Mouse (Mus musculus) fibroblast of lung, adult 2 months (primary cell): Measurements from ENCODE around the gene Arpc2.
"Not testable (repeated sequence)": the region's sequence is repeated elsewhere in the genome, so short reads cannot be mapped to it uniquely, and the experiment has no call there.

Source experiments
- DNase-seq: peaks from one replicate; pipeline ENCODE4 v3.0.0-alpha.2; 2011; ENCODE audit warnings: low read depth

Arpc2 gene

DNA sequence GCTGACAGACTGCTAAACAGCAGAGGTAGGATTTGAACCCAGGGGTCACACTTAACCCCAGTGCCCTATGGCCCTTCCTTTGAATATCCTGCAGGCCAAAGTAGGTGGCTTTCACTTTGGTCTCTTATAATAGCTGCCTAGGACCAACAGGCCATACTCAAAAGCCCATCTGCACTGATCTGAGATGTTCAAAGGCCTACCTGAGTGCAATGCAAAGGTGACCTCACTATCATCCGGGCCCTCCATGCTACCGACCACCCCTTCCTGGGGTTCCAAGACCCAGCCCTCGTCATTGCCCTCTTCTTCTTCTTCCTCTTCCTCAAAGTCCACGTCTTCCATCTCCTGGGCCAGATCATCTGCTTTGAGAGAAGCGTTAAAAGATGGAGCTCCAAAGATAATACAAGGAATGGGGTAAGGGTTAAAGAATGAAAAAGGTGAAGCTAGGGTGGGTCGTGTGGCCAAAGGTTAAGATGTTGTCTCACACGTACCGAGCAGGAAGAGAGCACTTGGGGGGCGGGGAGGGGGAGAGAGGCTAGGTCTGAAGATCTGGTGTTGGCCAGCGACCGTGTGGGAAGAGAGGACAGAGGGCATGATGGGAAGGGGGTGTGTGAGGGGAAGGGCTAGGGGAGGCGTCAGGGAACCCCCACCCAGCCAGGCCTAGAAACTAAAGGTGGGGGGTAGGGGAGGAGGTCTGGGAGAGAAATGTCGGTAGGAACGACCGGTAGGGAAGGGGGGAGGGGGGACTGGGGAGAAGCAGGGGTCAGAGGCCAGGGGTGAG lies 48.0 kb downstream of the Arpc2 start:
- no peak for DNase-seq

DNA sequence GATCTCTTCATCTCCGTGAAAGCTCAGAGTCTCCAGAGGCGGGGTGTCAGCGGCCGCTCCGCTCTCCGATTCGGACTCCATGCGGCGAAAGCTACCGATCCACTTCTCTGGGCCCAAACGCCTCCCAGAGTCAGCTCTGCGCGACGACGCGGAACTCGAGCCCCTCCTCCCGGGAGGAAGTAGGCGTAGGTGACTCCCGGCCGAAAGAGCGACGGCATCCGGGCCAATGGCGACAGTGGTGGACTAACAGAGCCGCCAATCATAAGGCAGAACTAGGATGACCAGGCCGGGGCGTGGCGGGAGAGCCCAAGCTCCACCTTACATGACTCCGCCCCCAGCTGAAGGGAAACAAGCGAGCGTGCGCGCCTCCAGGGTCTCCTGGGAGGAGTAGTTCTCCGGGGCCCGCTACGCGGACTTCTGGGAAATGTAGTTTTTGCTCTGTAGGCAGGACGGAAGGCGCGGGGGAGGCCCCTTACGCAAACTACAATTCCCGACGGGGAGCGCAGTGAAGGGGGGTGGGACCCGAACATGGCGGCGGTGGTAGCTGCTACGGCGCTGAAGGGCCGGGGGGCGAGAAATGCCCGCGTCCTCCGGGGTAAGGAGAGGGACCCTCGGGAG lies 48.8 kb downstream of the Arpc2 start, which contains the start of the genes Aamp and Pnkd:
Gene Aamp (minus strand): TSS at position 196 of the 618 bp plus-strand sequence.
Gene Pnkd (plus strand): TSS at position 388 of the 618 bp plus-strand sequence.
- peak; percentile 100 for DNase-seq

DNA sequence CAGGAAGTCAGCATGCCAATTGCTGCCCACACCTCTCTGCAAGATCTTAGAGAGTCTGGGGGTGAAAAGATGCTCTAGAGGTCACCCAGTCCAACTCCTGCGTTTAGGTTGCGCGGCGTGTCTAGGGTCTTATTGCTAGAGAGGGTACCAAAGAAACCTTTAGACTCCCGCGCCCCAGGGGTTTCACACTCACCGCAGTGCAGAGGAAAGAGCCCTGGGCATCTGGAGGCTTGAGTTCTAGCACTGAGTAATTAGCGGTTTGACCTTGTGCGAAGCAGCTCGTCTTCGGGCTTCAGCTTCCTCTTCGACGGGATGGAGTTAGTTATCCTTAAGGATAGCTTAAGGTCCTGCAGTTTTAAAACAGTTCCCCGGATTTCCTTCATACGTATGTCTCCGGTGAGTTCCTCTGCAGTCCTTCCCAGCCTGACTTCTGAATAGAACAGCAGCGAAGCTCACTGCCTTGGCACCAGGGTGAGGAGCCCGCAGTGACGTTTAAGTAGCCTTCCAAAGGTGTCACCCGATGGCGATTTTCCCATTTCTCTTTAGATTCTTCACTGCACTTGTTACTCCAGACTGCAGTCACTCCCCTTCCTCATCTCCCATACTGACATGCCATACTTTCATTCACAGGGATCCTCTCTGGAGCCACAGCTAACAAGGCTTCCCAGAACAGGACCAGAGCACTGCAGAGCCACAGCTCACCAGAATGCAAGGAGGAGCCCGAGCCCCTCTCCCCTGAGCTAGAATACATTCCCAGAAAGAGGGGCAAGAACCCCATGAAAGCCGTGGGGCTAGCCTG lies 49.5 kb downstream of the Arpc2 start:
- DNase-seq, result no peak

- not testable (repeated sequence) for DNase-seq
These were observed 51.2 kb downstream of the Arpc2 start for GRCm38 (mm10) chr1:74286869-74287607.

GRCm38 (mm10) chr1:74288327-74288726 lies 52.4 kb downstream of the Arpc2 start:
- DNase-seq, result no peak

DNA sequence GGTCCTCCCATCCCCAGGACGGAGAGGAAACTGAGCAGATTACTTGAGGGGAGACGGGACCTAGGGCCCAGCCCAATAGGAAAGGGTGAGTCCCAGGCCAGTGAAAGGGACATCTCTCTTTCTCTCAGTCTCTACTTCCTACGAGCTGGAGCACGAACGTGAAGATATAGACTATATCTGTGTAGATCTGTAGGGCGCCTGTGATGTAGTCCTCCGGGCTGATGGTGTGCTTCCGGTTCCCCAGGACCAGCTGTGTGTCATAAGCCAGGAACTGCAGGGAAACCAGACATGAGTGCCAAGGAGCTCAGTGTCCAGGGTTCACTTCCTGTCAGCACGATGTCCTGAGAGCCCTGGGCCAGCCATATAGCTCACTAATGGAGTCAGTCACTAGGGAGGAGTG lies 53.4 kb downstream of the Arpc2 start:
- no peak for DNase-seq

- DNase-seq, result no peak
These were observed 53.9 kb downstream of the Arpc2 start for GRCm38 (mm10) chr1:74289740-74290139.

DNA sequence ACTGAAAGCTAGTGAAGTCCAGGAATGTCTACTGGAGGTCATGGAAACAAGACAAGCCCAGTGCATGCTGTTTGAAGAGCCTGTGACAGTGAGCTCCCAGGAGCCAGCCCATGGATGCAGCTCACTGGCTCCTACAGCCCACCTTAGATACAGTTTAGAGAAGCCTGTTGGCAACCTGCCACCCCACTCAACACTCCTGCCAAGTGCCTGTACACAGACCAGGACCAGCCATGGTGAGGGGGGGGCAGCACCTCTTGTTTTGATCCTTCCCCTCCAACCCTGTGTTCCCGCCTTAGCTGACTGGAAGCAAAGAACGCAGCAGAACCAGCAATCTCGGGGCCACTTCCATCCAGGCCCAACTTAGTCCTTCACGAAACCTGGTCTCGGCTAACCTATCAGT lies 54.3 kb downstream of the Arpc2 start:
- no peak for DNase-seq

DNA sequence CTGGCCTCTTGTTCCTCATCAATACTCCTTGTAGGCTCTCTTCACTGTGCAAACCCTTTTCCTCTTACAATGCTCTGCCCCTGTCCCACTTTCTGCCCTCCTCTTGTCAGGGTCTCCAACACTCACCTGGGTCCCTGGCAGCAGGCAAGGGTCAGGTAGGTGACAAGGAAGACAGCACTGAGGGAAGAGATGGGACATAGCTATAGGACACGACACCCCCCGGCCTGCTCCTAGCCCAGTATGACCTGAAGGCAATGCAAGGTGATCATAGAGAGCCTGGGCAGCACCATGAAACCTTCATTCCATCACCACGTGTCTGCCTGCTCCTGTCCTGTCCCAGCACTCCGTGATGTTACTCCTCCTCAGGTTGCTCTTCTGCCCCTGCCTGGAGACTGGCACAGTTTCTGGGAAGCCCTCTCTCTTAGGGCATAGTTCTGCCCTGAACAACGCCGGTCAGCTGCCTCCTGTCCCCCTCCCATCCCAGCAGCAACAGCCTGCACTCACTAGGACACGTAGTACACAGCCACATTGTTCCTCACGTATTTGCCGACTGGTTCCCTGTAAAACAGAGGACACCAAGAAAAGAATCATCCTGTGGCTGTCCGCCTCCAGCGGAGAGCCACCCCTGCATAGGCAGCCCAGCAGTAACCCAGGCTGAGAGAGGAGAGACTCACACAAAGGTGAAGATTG lies 56.6 kb downstream of the Arpc2 start:
- no peak for DNase-seq

DNA sequence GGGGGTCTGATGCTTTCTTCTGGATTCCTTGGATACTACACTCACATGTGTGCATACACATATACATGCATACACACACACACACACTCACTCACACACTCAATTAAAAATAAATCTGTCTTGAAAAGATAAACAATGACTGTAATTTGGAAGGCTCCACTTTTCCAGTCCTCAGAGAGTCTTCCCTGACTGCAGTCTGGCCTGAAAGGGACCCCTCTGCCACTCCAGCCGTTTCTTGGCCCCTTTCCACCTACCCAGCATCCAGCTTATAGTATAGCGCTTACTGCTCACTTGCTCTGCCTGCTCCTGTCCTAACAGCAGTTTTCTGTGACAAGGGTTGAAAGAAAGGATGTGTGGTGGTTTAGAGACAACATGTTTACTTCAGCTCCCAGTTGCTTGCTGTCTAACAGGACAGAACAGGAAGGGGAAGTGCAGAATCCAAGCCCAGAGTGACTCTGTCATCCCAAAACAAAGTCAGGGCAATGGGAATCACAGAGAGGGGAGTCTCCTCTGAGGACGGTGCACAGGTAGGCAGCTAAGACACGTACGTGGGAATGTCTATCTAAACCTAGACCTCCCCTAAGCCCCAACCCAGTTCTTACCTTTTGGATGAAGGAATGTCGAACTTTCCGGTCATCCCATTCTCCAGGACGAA lies 57.5 kb downstream of the Arpc2 start:
- DNase-seq, result no peak

DNA sequence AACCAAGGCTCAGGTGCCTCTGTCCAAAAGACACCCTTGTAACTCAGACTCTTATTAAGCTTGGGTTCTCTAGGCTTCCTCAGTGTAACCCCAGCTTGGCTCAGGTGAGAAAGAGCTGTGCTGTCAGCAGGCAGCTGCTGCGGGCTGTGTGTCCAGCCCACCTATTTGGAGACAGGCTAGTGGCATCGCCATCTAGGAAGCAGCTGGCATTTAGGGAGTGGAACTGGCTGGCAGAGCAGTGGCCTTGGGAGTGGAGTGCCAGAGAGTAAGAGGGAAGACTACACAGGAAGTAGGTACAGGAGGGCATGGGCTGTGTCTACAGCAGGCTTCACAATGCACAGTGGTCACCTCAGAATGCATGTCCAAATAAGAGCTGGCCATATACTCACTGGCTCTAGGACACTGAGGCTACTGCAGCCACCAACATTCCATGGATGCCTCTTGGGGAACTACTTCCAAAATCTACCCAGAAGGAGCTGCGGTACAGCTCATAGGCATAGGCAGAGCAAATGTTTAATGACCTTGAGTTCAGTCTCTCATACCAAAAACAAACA lies 58.3 kb downstream of the Arpc2 start:
- no peak for DNase-seq

DNA sequence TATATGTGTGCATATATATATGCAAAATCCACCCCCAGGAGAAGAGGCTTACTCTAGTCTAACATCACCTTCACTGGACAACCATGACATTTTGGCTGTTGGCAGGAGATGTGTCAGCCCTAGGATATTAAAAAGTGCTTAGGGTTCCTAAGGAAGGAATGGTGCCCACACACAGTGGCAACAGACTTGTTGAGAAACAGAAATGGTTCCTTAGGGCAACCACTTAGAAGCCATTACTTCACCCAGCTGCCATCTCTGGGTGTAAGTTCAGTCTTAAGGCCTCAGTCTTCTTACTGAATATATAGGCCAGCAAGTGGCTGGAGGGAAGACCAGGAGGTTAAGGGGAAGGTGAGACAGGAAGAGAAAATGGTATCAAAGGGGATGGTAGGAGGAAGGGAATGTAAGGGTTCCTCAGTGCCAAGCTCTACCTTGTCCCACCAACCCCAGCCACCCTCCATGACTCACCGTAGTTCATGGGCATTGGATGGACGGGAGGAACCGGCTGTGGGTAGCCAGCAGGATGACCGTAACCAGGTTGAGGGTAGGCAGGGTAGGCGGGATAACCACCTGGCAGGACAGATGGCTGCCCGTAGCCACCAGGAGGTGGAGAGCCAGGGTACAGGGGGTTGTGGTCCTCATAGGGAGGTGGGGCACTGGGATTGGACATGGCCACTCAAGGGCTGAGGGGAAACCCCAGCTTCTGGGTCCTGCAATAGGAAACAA lies 59.0 kb downstream of the Arpc2 start:
- no peak for DNase-seq

- DNase-seq, result peak; percentile 99
These were observed 59.7 kb downstream of the Arpc2 start for GRCm38 (mm10) chr1:74295456-74296171.

DNA sequence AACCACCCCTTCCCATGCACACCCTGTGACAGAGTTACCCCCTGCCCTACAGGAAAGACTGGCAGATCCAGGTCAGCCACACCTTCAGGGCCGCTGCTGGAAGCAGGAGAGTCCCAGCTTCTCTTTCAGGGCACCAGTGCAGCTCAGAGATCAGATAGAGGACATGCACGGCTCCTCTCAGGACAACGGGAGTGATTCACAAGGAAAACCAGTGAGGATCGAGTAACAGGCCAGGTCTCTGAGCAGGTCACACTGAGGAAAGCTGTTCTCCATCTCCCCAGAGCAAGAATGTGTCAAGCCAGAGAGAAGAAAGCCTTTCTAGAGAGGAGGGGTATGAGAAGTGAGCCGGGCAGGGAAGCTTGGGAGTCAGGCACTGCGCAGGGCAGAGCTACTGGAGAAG lies 60.6 kb downstream of the Arpc2 start:
- DNase-seq, result no peak

GRCm38 (mm10) chr1:74297269-74297668 lies 61.4 kb downstream of the Arpc2 start:
- peak; percentile 83 for DNase-seq

DNA sequence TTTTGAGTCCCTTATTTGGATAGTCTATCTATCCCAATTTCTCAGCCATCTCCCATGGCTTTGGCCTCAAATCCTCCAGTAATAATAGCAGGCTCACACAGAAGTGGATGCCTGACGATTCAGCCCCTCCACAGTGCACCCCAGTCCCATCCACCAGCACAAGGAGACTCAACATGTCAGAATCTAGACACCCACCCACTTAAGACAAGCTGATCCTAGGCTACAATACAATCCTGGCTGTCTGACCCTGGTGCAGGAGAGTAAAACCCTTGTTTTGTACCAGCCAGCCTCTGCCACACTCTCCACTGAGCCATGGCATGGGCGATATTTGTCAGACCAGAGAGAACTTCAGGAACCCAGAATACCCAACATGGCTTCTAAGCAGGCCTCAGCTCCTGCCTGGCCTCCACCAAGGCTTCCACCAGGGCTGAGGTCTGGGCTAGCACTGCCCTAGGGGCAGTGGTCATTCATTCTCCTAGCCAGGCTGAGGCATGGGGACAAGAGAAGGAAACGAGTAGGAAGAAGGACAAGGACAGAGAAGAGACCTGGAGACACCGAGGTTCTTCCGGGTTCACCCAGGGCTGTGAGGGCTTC lies 62.4 kb downstream of the Arpc2 start:
- DNase-seq, result no peak

GRCm38 (mm10) chr1:74298996-74299395 lies 63.1 kb downstream of the Arpc2 start:
- peak; percentile 85 for DNase-seq

GRCm38 (mm10) chr1:74300347-74301110 lies 64.6 kb downstream of the Arpc2 start:
- no peak for DNase-seq
